Mouse (Mus musculus) hindbrain, embryonic 16.5 days (tissue): ENCODE measurements around the gene Rabif. TPM values are rescaled to one million over a fixed set of nuclear protein-coding genes. Genes with fewer than 3 reads are reported as not detected.
A peak's percentile ranks its signal among the peaks of the same experiment; 100 is the strongest.
"Not testable (repeated sequence)": the region's sequence is repeated elsewhere in the genome, so short reads cannot be mapped to it uniquely, and the experiment has no call there.

ENCODE experiments used
- ATAC-seq: fragments of 200-750 bp; cut with Nextera tagmentation; 2 replicates; pipeline ENCODE4 v1.8.0; 2017; ENCODE audit warnings: moderate TSS enrichment, moderate library complexity
- H3K27ac ChIP-seq: fragments of 300-500 bp; sonication (generic); 2 replicates; pipeline ENCODE4 v1.5.1; 2014; ENCODE audit warnings: low read depth, mild to moderate bottlenecking, control low read depth, low read length, moderate library complexity
- H3K27me3 ChIP-seq: fragments of 300-500 bp; sonication (generic); replicated peaks from 2 replicates; pipeline ENCODE4 v1.6.1; 2014; ENCODE audit warnings: low read length; ENCODE audit not compliant: control insufficient read depth, insufficient read depth
- H3K36me3 ChIP-seq: fragments of 300-500 bp; sonication (generic); 2 replicates; pipeline ENCODE4 v1.6.1; 2014; ENCODE audit warnings: mild to moderate bottlenecking, low read length, moderate library complexity, mixed read lengths; ENCODE audit not compliant: control insufficient read depth, insufficient read depth
- H3K4me1 ChIP-seq: fragments of 300-500 bp; sonication (generic); 2 replicates; pipeline ENCODE4 v1.6.1; 2014; ENCODE audit warnings: low read depth, low read length; ENCODE audit not compliant: control insufficient read depth, insufficient read depth
- H3K4me2 ChIP-seq: fragments of 300-500 bp; sonication (generic); 2 replicates; pipeline ENCODE4 v1.6.1; 2014; ENCODE audit warnings: mild to moderate bottlenecking, low read length, control low read depth, moderate library complexity
- H3K4me3 ChIP-seq: fragments of 300-500 bp; sonication (generic); 2 replicates; pipeline ENCODE4 v1.5.1; 2014; ENCODE audit warnings: mild to moderate bottlenecking, low read length, control low read depth, moderate library complexity
- H3K9ac ChIP-seq: fragments of 300-500 bp; sonication (generic); 2 replicates; pipeline ENCODE4 v1.6.1; 2014; ENCODE audit warnings: low read depth, mild to moderate bottlenecking, control low read depth, low read length, moderate library complexity
- H3K9me3 ChIP-seq: fragments of 300-500 bp; sonication (generic); 2 replicates; pipeline ENCODE4 v1.6.1; 2014; ENCODE audit warnings: mild to moderate bottlenecking, low read length, moderate library complexity; ENCODE audit not compliant: control insufficient read depth
- WGBS: fragments of 180-500 bp; shearing (Covaris S2); extraction: QIAGEN DNeasy Blood & Tissue Kit; methylation state at CpG from one replicate; pipeline ENCODE4 v1.1.7; 2014; 5-methylcytosine and 5-hydroxymethylcytosine counted together
- polyA plus RNA-seq: library from polyadenylated mRNA; unstranded; fragments of >200 nt; fragmentation: Nextera tagmentation; extraction: Ambion mirVana; gene quantifications from 2 replicates; pipeline ENCODE4 v1.2.1, GENCODE M21; 2015

Rabif gene
- polyA plus RNA-seq = 78.8 and 81.5 TPM in 2 replicates

- no peaks in the 10 kb centered on the region for H3K27me3 ChIP-seq
- H3K9ac ChIP-seq = peak within 1 kb of the TSS; percentile 80
- peak within 1 kb of the TSS; percentile 65 for H3K4me2 ChIP-seq
- H3K36me3 ChIP-seq = peaks cover 5% of the 10 kb centered on the region; the same call in 1 of the 2 replicates
- H3K4me3 ChIP-seq = peak within 1 kb of the TSS; percentile 83
- no peaks in the 10 kb centered on the region for H3K9me3 ChIP-seq
- WGBS = under 1% methylated on average over 57 of the region's 58 CpGs
- ATAC-seq = peak; percentile 99
- peak within 1 kb of the TSS; percentile 93 for H3K27ac ChIP-seq
- peaks cover 8% of the 10 kb centered on the region for H3K4me1 ChIP-seq
Observed at GRCm38 (mm10) chr1:134494428-134495215, at the start of gene Rabif. TSS of gene Rabif (plus strand) at chr1:134494648.

GRCm38 (mm10) chr1:134445418-134445817 lies 49.0 kb upstream of the Rabif start:
- Histone ChIP-seq H3K9ac (no peak overlapping the region), H3K36me3 (no peaks in the 10 kb centered on the region), H3K4me1 (no peaks in the 10 kb centered on the region), H3K4me3 (no peak overlapping the region), H3K27me3 (no peaks in the 10 kb centered on the region), H3K4me2 (no peak overlapping the region), H3K27ac (no peak overlapping the region), H3K9me3 (no peaks in the 10 kb centered on the region)
- ATAC-seq = no peak
- 92% methylated on average over 2 of the region's 2 CpGs for WGBS

- H3K36me3 ChIP-seq, H3K27ac ChIP-seq, H3K4me3 ChIP-seq, H3K9ac ChIP-seq, H3K4me2 ChIP-seq, H3K27me3 ChIP-seq, ATAC-seq, H3K9me3 ChIP-seq, H3K4me1 ChIP-seq: not testable (repeated sequence)
- WGBS = 83% methylated on average over 3 of the region's 3 CpGs
Observed at GRCm38 (mm10) chr1:134448537-134448936, 45.9 kb upstream of the Rabif start.

- Histone ChIP-seq H3K4me2 (no peak overlapping the region), H3K4me3 (no peak overlapping the region), H3K27me3 (no peaks in the 10 kb centered on the region), H3K27ac (no peak overlapping the region), H3K36me3 (no peaks in the 10 kb centered on the region), H3K9ac (no peak overlapping the region), H3K9me3 (no peaks in the 10 kb centered on the region), H3K4me1 (peaks cover 5% of the 10 kb centered on the region; the same call in 1 of the 2 replicates)
- 88% methylated on average over 4 of the region's 4 CpGs for WGBS
- no peak for ATAC-seq
Observed at GRCm38 (mm10) chr1:134450201-134450600, 44.2 kb upstream of the Rabif start.

- Histone ChIP-seq H3K27ac (no peak overlapping the region), H3K4me3 (no peak overlapping the region), H3K4me1 (peaks cover 7% of the 10 kb centered on the region), H3K36me3 (no peaks in the 10 kb centered on the region), H3K27me3 (no peaks in the 10 kb centered on the region), H3K4me2 (no peak overlapping the region), H3K9ac (no peak overlapping the region), H3K9me3 (no peaks in the 10 kb centered on the region)
- ATAC-seq = no peak
- WGBS = 44% methylated on average over 3 of the region's 3 CpGs
Observed at GRCm38 (mm10) chr1:134450986-134451385, 43.5 kb upstream of the Rabif start.

GRCm38 (mm10) chr1:134454904-134455824 lies 39.3 kb upstream of the Rabif start, which contains the start of gene Klhl12:
TSS of gene Klhl12 (plus strand) at chr1:134455531.
- peak within 1 kb of the TSS; percentile 72 for H3K27ac ChIP-seq
- peaks cover 13% of the 10 kb centered on the region for H3K4me1 ChIP-seq
- ATAC-seq = peak; percentile 96
- under 1% methylated on average over 57 of the region's 61 CpGs for WGBS
- no peaks in the 10 kb centered on the region for H3K9me3 ChIP-seq
- peak within 1 kb of the TSS; percentile 87 for H3K9ac ChIP-seq
- no peaks in the 10 kb centered on the region for H3K27me3 ChIP-seq
- peak within 1 kb of the TSS; percentile 75 for H3K4me2 ChIP-seq
- peak within 1 kb of the TSS; percentile 76 for H3K4me3 ChIP-seq
- H3K36me3 ChIP-seq = peaks cover 5% of the 10 kb centered on the region; the same call in 1 of the 2 replicates

GRCm38 (mm10) chr1:134456060-134456459 lies 38.4 kb upstream of the Rabif start:
- Histone ChIP-seq H3K9me3 (no peaks in the 10 kb centered on the region), H3K27me3 (no peaks in the 10 kb centered on the region), H3K9ac (peak overlapping the region; percentile 87), H3K4me2 (peak overlapping the region; percentile 75), H3K4me3 (peak overlapping the region; percentile 76), H3K4me1 (peaks cover 13% of the 10 kb centered on the region), H3K27ac (no peak overlapping the region), H3K36me3 (peaks cover 5% of the 10 kb centered on the region)
- WGBS = 27% methylated on average over 5 of the region's 5 CpGs
- no peak for ATAC-seq

GRCm38 (mm10) chr1:134458139-134458727 lies 36.2 kb upstream of the Rabif start:
- WGBS = 92% methylated on average over 7 of the region's 7 CpGs
- Histone ChIP-seq H3K4me1 (peaks cover 13% of the 10 kb centered on the region), H3K4me3 (no peak overlapping the region), H3K9me3 (no peaks in the 10 kb centered on the region), H3K27ac (no peak overlapping the region), H3K4me2 (no peak overlapping the region), H3K36me3 (peaks cover 11% of the 10 kb centered on the region), H3K9ac (no peak overlapping the region), H3K27me3 (no peaks in the 10 kb centered on the region)
- no peak for ATAC-seq
